Mouse (Mus musculus) megakaryocyte, embryonic 14.5 days (primary cell): ENCODE results near the gene Rnf123.

Experiments
- FLI1 ChIP-seq: IDR thresholded peaks from 2 replicates; pipeline ENCODE4 v1.6.1; 2012; ENCODE audit warnings: low read length, inconsistent platforms, mixed read lengths
- GATA1 ChIP-seq: IDR thresholded peaks from 3 replicates; pipeline ENCODE4 v1.6.1; 2012; ENCODE audit warnings: mixed read lengths, low read length, inconsistent platforms, borderline replicate concordance

DNA sequence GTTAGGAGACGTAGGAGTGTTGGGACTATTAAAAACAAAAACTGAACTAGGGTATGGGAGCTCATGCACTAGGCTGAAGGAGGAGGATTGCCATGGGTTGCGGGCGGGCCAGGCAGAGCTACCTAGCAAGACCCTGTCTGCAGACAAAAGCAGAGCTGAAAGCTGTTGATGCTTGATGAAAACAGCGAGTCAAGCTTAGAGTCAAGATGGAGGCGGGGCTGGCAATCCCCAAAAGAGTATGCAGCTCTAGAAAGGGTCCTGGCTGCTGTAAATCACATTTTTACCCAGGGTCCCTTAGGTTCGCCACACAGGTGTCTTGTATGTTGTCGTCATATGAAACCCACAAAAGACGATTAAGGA lies 79.6 kb downstream of the Rnf123 start:
- no peak for TF ChIP-seq GATA1
- no peak for TF ChIP-seq FLI1
